Mouse (Mus musculus) CD4-positive naive resting alpha-beta T cell, adult 57 days (primary cell): Measurements from ENCODE around the gene Cops3. TPM values are rescaled to one million over a fixed set of nuclear protein-coding genes. Genes with fewer than 3 reads are reported as not detected.

Experiments
- total RNA-seq: library from RNA; stranded (reverse); gene quantifications from one replicate; pipeline ENCODE4 v1.2.4, GENCODE M21; 2023

The Cops3 gene
- total RNA-seq, result 81.9 TPM

DNA sequence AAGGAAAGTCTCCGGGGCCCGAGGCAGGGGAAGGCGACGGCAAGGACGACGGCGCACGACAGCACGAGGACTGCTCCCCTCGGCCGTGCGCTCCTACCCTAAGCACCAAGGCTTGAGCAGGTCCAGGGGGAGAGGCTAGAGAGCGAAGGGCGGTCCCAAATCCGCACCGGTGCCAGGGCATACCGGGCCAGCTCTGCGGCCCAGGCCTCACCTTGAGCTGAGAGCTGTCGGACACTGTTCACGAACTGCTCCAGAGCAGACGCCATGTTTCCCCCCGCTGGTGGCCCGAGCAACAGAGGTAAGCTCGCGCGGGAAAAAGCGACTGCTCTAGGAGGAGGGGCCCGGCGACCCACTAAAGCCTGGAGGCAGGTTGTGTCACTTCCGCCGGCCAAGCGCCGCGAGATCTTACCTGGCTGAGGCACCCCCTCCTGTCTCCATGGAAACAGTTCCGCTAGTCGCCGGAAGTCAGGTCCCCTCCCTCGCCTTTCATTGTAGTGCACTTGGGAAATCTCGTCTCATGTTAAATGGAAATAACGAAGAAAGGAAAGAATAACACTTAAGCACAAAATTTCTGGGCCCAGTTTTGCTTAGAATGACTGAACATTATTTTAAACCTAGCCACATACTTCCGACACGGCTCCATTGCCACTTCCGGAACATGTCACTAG, at the start of gene Cops3:
Gene Cops3, minus strand, starts transcription at position 380 of the 668 bp plus-strand sequence.

DNA sequence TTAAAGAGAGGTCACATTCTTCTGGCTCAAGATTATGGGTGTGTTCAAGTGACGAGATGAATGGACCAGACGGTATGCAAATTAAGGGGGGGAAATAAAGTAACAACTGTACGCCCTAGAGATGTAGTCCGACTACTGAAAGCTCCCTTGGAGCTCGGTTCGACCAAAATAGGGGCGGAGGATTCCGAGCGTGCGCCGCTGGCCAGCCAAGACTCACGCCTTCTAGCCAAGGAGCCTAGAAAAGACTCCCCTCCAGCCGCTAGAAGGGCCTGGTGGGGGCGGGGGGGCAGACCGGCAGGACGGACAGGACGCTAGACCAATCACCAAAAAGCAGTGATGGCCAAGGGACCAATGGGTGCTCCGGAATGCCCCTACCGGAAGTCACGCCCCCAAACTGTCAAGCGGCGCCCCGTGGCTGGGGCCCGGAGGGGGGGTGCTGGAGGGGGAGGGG, 605 bp downstream of the Cops3 start, which contains the start of gene Nt5m:
Gene Nt5m, plus strand, starts transcription at position 440 of the 451 bp plus-strand sequence.

DNA sequence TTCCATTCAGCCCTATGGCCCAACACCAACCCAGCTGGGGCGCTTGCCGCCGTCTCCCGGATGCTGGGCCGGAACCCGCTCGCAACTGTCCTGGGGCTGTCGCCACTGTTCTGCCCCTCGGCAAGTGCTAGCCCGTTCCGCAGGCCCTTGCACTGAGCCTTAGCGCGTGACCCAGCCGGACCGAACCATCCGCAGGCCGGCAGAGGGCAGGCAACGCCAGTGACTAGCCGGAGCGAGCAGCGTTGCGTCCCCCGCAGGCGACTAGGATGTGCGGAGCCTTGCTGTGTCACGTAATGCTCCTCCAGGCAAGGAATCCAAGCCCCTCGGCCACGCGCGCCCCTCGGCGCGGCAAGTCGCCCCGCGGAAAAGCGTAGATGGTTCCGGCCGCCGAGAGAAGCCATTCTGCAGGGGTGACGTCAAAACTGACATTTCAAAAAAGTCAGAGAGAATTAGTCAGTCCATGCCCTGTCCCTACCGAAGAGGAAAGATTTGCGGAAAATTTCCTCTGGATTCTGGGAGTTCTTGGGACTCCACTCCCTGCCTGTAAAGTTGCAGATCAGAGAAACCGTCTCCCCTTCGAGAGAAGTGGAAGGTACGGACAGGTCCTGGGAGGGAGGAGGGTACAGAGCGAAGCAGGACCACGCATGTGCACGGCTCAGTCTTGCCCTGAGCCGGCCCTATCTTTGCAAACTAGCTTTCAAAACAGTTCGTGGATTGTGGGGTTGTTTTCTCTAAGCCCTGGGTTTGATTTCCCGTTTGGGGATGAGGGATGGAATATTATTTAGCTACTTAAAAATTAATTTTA, 29.8 kb downstream of the Cops3 start, which contains the start of gene Flcn:
Gene Flcn, minus strand, starts transcription at position 347 of the 805 bp plus-strand sequence.

DNA sequence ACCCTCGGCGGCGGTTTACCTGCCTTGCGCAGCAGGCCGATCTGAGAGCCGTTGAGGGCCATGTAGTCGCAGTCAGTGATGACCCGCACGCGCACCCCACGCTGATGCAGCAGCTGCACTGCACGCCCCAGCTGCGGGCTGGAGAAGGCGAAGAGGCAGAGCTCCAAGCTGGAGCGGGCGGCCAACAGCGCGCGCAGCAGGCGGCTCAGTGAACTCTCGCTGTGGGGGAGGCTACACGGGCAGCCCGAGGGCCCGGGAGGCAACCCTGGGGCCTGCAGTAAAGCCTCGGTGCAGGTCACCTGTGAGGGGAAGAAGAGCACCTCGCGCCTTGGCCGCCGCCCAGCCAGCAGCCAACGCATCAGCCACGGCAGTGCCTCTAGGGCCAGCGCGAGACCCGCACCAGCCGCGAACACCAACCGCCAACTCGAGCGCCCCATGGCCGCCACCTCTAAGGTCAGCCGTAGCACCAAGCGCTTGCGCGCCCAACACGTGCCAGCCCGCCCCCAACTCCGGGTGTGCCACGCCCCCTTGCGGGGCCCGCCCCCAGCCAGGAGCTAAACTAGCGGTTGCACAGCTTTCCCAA, 52.3 kb downstream of the Cops3 start, which contains the start of gene Pld6:
Gene Pld6, minus strand, starts transcription at position 447 of the 583 bp plus-strand sequence.

Other genes with a start within 250 kb of the Cops3 start
- not detected for gene Olfr223, start 246.5 kb downstream of the Cops3 start, total RNA-seq
- 77.4 TPM for gene Mprip, start 178.5 kb downstream of the Cops3 start, total RNA-seq
- gene Pld6, start 52.2 kb downstream of the Cops3 start, total RNA-seq, result not detected
- gene Flcn, start 29.8 kb downstream of the Cops3 start, total RNA-seq, result 67.6 TPM
- 9.1 TPM for gene Nt5m, start 391 bp downstream of the Cops3 start, total RNA-seq
- 5.0 TPM for gene Med9, start 108.4 kb upstream of the Cops3 start, total RNA-seq
- 0.83 TPM for gene Rasd1, start 125.1 kb upstream of the Cops3 start, total RNA-seq
- 3.5 TPM for gene Pemt, start 206.7 kb upstream of the Cops3 start, total RNA-seq